Mouse (Mus musculus) neural tube, embryonic 14.5 days (tissue): ENCODE results near the gene Olfr1008. TPM values are rescaled to one million over a fixed set of nuclear protein-coding genes. Genes with fewer than 3 reads are reported as not detected.

Experiments
- polyA plus RNA-seq: library from polyadenylated mRNA; unstranded; fragments of >200 nt; fragmentation: Nextera tagmentation; extraction: Ambion mirVana; gene quantifications from 2 replicates; pipeline ENCODE4 v1.2.1, GENCODE M21; 2014

The Olfr1008 gene
- polyA plus RNA-seq, 1 experiment from 2014 or later, result not detected

Other genes starting within 250 kb of the Olfr1008 start
- not detected in 2 replicates for gene Olfr995, start 245.8 kb upstream of the Olfr1008 start, polyA plus RNA-seq
- gene 4833423E24Rik, start 170.4 kb upstream of the Olfr1008 start, polyA plus RNA-seq, result 0.12 and 0.35 TPM in 2 replicates
- not detected in 2 replicates for gene Olfr996, start 110.2 kb upstream of the Olfr1008 start, polyA plus RNA-seq
- gene Olfr998, start 100.5 kb upstream of the Olfr1008 start, polyA plus RNA-seq, result not detected in 2 replicates
- gene Olfr1000, start 77.5 kb upstream of the Olfr1008 start, polyA plus RNA-seq, result not detected in 2 replicates
- not detected in 2 replicates for gene Olfr1002, start 38.7 kb upstream of the Olfr1008 start, polyA plus RNA-seq
- gene Olfr154, start 25.0 kb upstream of the Olfr1008 start, polyA plus RNA-seq, result not detected in 2 replicates
- gene Olfr1006, start 10.7 kb upstream of the Olfr1008 start, polyA plus RNA-seq, result not detected in 2 replicates
- gene Olfr1009, start 26.0 kb downstream of the Olfr1008 start, polyA plus RNA-seq, result not detected in 2 replicates
- not detected in 2 replicates for gene Olfr1012, start 73.3 kb downstream of the Olfr1008 start, polyA plus RNA-seq
- not detected in 2 replicates for gene Olfr1013, start 77.7 kb downstream of the Olfr1008 start, polyA plus RNA-seq
- gene Olfr1014, start 83.3 kb downstream of the Olfr1008 start, polyA plus RNA-seq, result not detected in 2 replicates
- gene Olfr1015, start 92.6 kb downstream of the Olfr1008 start, polyA plus RNA-seq, result not detected in 2 replicates
- gene Olfr1016, start 113.1 kb downstream of the Olfr1008 start, polyA plus RNA-seq, result not detected in 2 replicates
- gene Olfr1018, start 129.0 kb downstream of the Olfr1008 start, polyA plus RNA-seq, result not detected in 2 replicates
- gene Olfr1019, start 156.1 kb downstream of the Olfr1008 start, polyA plus RNA-seq, result not detected in 2 replicates
- gene Olfr1020, start 157.6 kb downstream of the Olfr1008 start, polyA plus RNA-seq, result not detected in 2 replicates
- gene Olfr1022, start 179.2 kb downstream of the Olfr1008 start, polyA plus RNA-seq, result not detected in 2 replicates
- not detected in 2 replicates for gene Olfr1023, start 196.2 kb downstream of the Olfr1008 start, polyA plus RNA-seq
- not detected in 2 replicates for gene Olfr1024, start 215.6 kb downstream of the Olfr1008 start, polyA plus RNA-seq
- not detected in 2 replicates for gene Olfr1025-ps1, start 225.8 kb downstream of the Olfr1008 start, polyA plus RNA-seq
- gene Olfr1026, start 232.1 kb downstream of the Olfr1008 start, polyA plus RNA-seq, result not detected in 2 replicates